Mouse (Mus musculus) forebrain, postnatal 0 days (tissue): ENCODE data around the gene Slc18b1. TPM values are rescaled to one million over a fixed set of nuclear protein-coding genes. Genes with fewer than 3 reads are reported as not detected.

Experiments used
- ATAC-seq: fragments of 200-750 bp; cut with Nextera tagmentation; 2 replicates; pipeline ENCODE4 v1.8.0; 2017; ENCODE audit warnings: mild to moderate bottlenecking, moderate library complexity
- DNase-seq: peaks from one replicate; pipeline ENCODE4 v3.0.0-alpha.2; 2015
- H3K27ac ChIP-seq: fragments of 300-500 bp; sonication (generic); 2 replicates; pipeline ENCODE4 v1.5.1; 2014; ENCODE audit warnings: low read depth, mild to moderate bottlenecking, antibody characterized with exemption, low read length, moderate library complexity, mixed read lengths
- H3K27me3 ChIP-seq: fragments of 300-500 bp; sonication (generic); 2 replicates; pipeline ENCODE4 v1.6.1; 2014; ENCODE audit warnings: mild to moderate bottlenecking, low read length, mixed read lengths; ENCODE audit not compliant: insufficient read depth
- H3K36me3 ChIP-seq: fragments of 300-500 bp; sonication (generic); 2 replicates; pipeline ENCODE4 v1.6.1; 2014; ENCODE audit warnings: mild to moderate bottlenecking, moderate library complexity; ENCODE audit not compliant: insufficient read depth
- H3K4me1 ChIP-seq: fragments of 300-500 bp; sonication (generic); 2 replicates; pipeline ENCODE4 v1.6.1; 2014; ENCODE audit warnings: antibody characterized with exemption; ENCODE audit not compliant: insufficient read depth
- H3K4me2 ChIP-seq: fragments of 300-500 bp; sonication (generic); 2 replicates; pipeline ENCODE4 v1.6.1; 2014; ENCODE audit warnings: low read depth, mild to moderate bottlenecking, moderate library complexity
- H3K4me3 ChIP-seq: fragments of 300-500 bp; sonication (generic); 2 replicates; pipeline ENCODE4 v1.5.1; 2014; ENCODE audit warnings: low read depth, low read length, mixed read lengths
- H3K9ac ChIP-seq: fragments of 300-500 bp; sonication (generic); 2 replicates; pipeline ENCODE4 v1.6.1; 2014; ENCODE audit warnings: mild to moderate bottlenecking
- H3K9me3 ChIP-seq: fragments of 300-500 bp; sonication (generic); 2 replicates; pipeline ENCODE4 v1.6.1; 2016; ENCODE audit warnings: low read length
- CTCF ChIP-seq: sonication (generic); IDR thresholded peaks from 2 replicates; pipeline ENCODE4 v1.5.1; 2016; ENCODE audit warnings: antibody characterized with exemption, control low read depth, low read depth
- WGBS: fragments of 180-500 bp; shearing (Covaris S2); extraction: QIAGEN DNeasy Blood & Tissue Kit; methylation state at CpG from one replicate; pipeline ENCODE4 v1.1.7; 2014; 5-methylcytosine and 5-hydroxymethylcytosine counted together
- polyA plus RNA-seq: library from polyadenylated mRNA; unstranded; fragments of >200 nt; fragmentation: Nextera tagmentation; extraction: Ambion mirVana; gene quantifications from 2 replicates; pipeline ENCODE4 v1.2.1, GENCODE M21; 2015
- total RNA-seq: library from RNA; depleted of rRNA; stranded (reverse); fragments of >200 nt; gene quantifications from 2 replicates; pipeline ENCODE4 v1.2.3, GENCODE M21; 2014

Slc18b1 gene
- total and polyA plus RNA-seq, 2 experiments from 2014 or later = 15.0 to 18.2 TPM

GRCm38 (mm10) chr10:23788056-23788600 is 8.7 kb upstream of the Slc18b1 start:
- H3K9ac ChIP-seq = peak overlapping the region; percentile 57
- no peak for TF ChIP-seq CTCF
- WGBS = 12% methylated on average over 8 of the region's 8 CpGs
- DNase-seq = no peak
- H3K4me1 ChIP-seq = peaks cover 11% of the 10 kb centered on the region
- ATAC-seq = no peak
- H3K9me3 ChIP-seq = no peaks in the 10 kb centered on the region
- peaks cover 18% of the 10 kb centered on the region for H3K36me3 ChIP-seq
- no peak overlapping the region for H3K27ac ChIP-seq
- no peaks in the 10 kb centered on the region for H3K27me3 ChIP-seq
- H3K4me2 ChIP-seq = peak overlapping the region; percentile 71
- peak overlapping the region; percentile 68 for H3K4me3 ChIP-seq

- TF ChIP-seq CTCF = no peak
- Histone ChIP-seq H3K9ac (peak overlapping the region; percentile 93), H3K4me2 (peak overlapping the region; percentile 74), H3K27me3 (no peaks in the 10 kb centered on the region), H3K36me3 (peaks cover 6% of the 10 kb centered on the region; the same call in 1 of the 2 replicates), H3K4me3 (peak overlapping the region; percentile 68), H3K27ac (no peak overlapping the region), H3K9me3 (no peaks in the 10 kb centered on the region), H3K4me1 (peaks cover 20% of the 10 kb centered on the region)
- 40% methylated on average over 9 of the region's 9 CpGs for WGBS
- ATAC-seq (no peak), DNase-seq (no peak)
Measured at GRCm38 (mm10) chr10:23795871-23796520, 790 bp upstream of the Slc18b1 start.

GRCm38 (mm10) chr10:23797606-23798005 is 820 bp downstream of the Slc18b1 start:
- Histone ChIP-seq H3K27me3 (no peaks in the 10 kb centered on the region), H3K9me3 (no peaks in the 10 kb centered on the region)

GRCm38 (mm10) chr10:23798142-23798541 is 1.4 kb downstream of the Slc18b1 start:
- Histone ChIP-seq H3K27ac (no peak overlapping the region), H3K4me3 (peak overlapping the region; percentile 68; the same call in 1 of the 2 replicates), H3K4me1 (peaks cover 20% of the 10 kb centered on the region), H3K27me3 (no peaks in the 10 kb centered on the region), H3K4me2 (peak overlapping the region; percentile 74), H3K36me3 (peaks cover 19% of the 10 kb centered on the region; the same call in 1 of the 2 replicates), H3K9ac (peak overlapping the region; percentile 14; the same call in 1 of the 2 replicates), H3K9me3 (no peaks in the 10 kb centered on the region)
- DNase-seq (no peak), ATAC-seq (no peak)
- no peak for TF ChIP-seq CTCF
- WGBS = 77% methylated on average over 1 of the region's 1 CpGs

More at GRCm38 (mm10) chr10:23797606-23798005, 820 bp downstream of the Slc18b1 start:
- Histone ChIP-seq H3K9ac (peak overlapping the region; percentile 93), H3K36me3 (peaks cover 16% of the 10 kb centered on the region; the same call in 1 of the 2 replicates), H3K4me2 (peak overlapping the region; percentile 74), H3K4me3 (peak overlapping the region; percentile 68), H3K4me1 (peaks cover 20% of the 10 kb centered on the region), H3K27ac (no peak overlapping the region)
- no peak for TF ChIP-seq CTCF
- WGBS = 4% methylated on average over 3 of the region's 3 CpGs
- DNase-seq = peak; percentile 23
- peak; percentile 8; the same call in 1 of the 2 replicates for ATAC-seq

GRCm38 (mm10) chr10:23799933-23800332 is 3.1 kb downstream of the Slc18b1 start:
- Histone ChIP-seq H3K36me3 (peaks cover 34% of the 10 kb centered on the region), H3K27me3 (no peaks in the 10 kb centered on the region), H3K4me1 (peaks cover 20% of the 10 kb centered on the region), H3K9ac (no peak overlapping the region), H3K27ac (no peak overlapping the region), H3K9me3 (no peaks in the 10 kb centered on the region), H3K4me2 (no peak overlapping the region), H3K4me3 (no peak overlapping the region)
- DNase-seq = no peak
- no peak for TF ChIP-seq CTCF
- ATAC-seq = no peak
- 32% methylated on average over 3 of the region's 3 CpGs for WGBS

GRCm38 (mm10) chr10:23802911-23803310 is 6.1 kb downstream of the Slc18b1 start:
- Histone ChIP-seq H3K36me3 (peaks cover 46% of the 10 kb centered on the region), H3K4me3 (no peak overlapping the region), H3K9me3 (no peaks in the 10 kb centered on the region), H3K9ac (no peak overlapping the region), H3K27me3 (no peaks in the 10 kb centered on the region), H3K4me2 (no peak overlapping the region), H3K27ac (no peak overlapping the region), H3K4me1 (peaks cover 6% of the 10 kb centered on the region; the same call in 1 of the 2 replicates)
- WGBS = 66% methylated on average over 3 of the region's 3 CpGs
- DNase-seq (no peak), ATAC-seq (no peak)
- TF ChIP-seq CTCF = no peak

GRCm38 (mm10) chr10:23804665-23805064 is 7.9 kb downstream of the Slc18b1 start:
- Histone ChIP-seq H3K9ac (no peak overlapping the region), H3K9me3 (no peaks in the 10 kb centered on the region), H3K27me3 (no peaks in the 10 kb centered on the region), H3K4me2 (no peak overlapping the region), H3K4me3 (no peak overlapping the region), H3K36me3 (peaks cover 46% of the 10 kb centered on the region), H3K27ac (no peak overlapping the region), H3K4me1 (no peaks in the 10 kb centered on the region)
- DNase-seq = no peak
- ATAC-seq = no peak
- WGBS = 74% methylated on average over 3 of the region's 3 CpGs
- TF ChIP-seq CTCF = no peak
